Mouse (Mus musculus): ENCODE results near the gene Uba2.
"Not testable (repeated sequence)": the region's sequence is repeated elsewhere in the genome, so short reads cannot be mapped to it uniquely, and the experiment has no call there.

- not testable (repeated sequence) for TF ChIP-seq GATA1, TAL1 (IDR thresholded peaks at IDR 0.05; ENCODE audit: low read length)
Measured at GRCm38 (mm10) chr7:34202147-34202546, 32.7 kb upstream of the Uba2 start.

Measured in erythroblast, embryonic 14.5 days (primary cell).